Mouse (Mus musculus) embryonic fibroblast, embryonic 13.5 days (primary cell): ENCODE results near the gene Gm45234.

Experiments used
- CTCF ChIP-seq: IDR thresholded peaks from 2 replicates; pipeline ENCODE4 v1.5.1; 2011; ENCODE audit warnings: mild to moderate bottlenecking, control low read depth, low read length, moderate library complexity, borderline replicate concordance; ENCODE audit not compliant: insufficient read depth
- POLR2A ChIP-seq: IDR thresholded peaks from 2 replicates; pipeline ENCODE4 v1.6.1; 2011; ENCODE audit warnings: low read depth, mild to moderate bottlenecking, control low read depth, low read length, moderate library complexity

GRCm38 (mm10) chr6:124779984-124780416 lies 24.2 kb upstream of the Gm45234 start:
- TF ChIP-seq CTCF (no peak), POLR2A (no peak)
